8 mouse cellular contexts compared by ENCODE assay signal in genomic region chr11:32456356-32456755, GRCm38 (mm10). TPM values are rescaled to one million over a fixed set of nuclear protein-coding genes. Genes with fewer than 3 reads are reported as not detected.
DNase-seq lines count a peak whose midpoint lies in the region; ATAC-seq and TF ChIP-seq lines count a peak whose summit lies in the region.

No protein-coding gene starts in this region.

- TF ChIP-seq EP300 in heart, postnatal 0 days (IDR thresholded peaks at IDR 0.05; ENCODE audit: low read depth): no peak

- H3K9me3 ChIP-seq in heart, embryonic 12.5 days (replicated peaks): no peaks in the 10 kb centered on the region
- H3K9me3 ChIP-seq in heart, postnatal 0 days (replicated peaks; ENCODE audit: control insufficient read depth, low read length): no peaks in the 10 kb centered on the region
- H3K9me3 ChIP-seq in midbrain, embryonic 12.5 days: no peaks in the 10 kb centered on the region

- 0 out of 2 replicates have a peak overlapping the region, but pooled peaks have one; percentile 90 for H3K27ac ChIP-seq in heart, embryonic 12.5 days (ENCODE audit: poor library complexity, severe bottlenecking)
- peak overlapping the region; percentile 94; the same call in 1 of the 2 replicates for H3K27ac ChIP-seq in heart, postnatal 0 days (ENCODE audit: low read depth)
- no peak overlapping the region for H3K27ac ChIP-seq in midbrain, embryonic 12.5 days (replicated peaks)

- intact Hi-C loops in heart, postnatal 25 days (cut with DNase I): loop anchor here (5.0 kb wide), 2 partner anchors 36 to 76 kb away; partner anchors contain the start of genes Efcab9 and Stk10
- intact Hi-C loops in gastrocnemius, postnatal 36 days (cut with DNase I): no loop called here

- no peak for ATAC-seq in heart, embryonic 12.5 days (ENCODE audit: insufficient number of reproducible peaks, low FRiP score)
- ATAC-seq in heart, postnatal 0 days (ENCODE audit: insufficient read depth, low read depth): no peak
- ATAC-seq in midbrain, embryonic 12.5 days (ENCODE audit: low FRiP score, low read depth): no peak

- H3K9ac ChIP-seq in heart, embryonic 12.5 days: peak overlapping the region; percentile 96
- H3K9ac ChIP-seq in heart, postnatal 0 days (replicated peaks; ENCODE audit: low read depth, low read length): peak overlapping the region; percentile 77
- H3K9ac ChIP-seq in midbrain, embryonic 12.5 days (replicated peaks): peak overlapping the region; percentile 95

- WGBS in heart, embryonic 12.5 days: 14% methylated on average over 6 of the region's 6 CpGs
- 13% methylated on average over 6 of the region's 6 CpGs for WGBS in heart, postnatal 0 days
- 10% methylated on average over 6 of the region's 6 CpGs for WGBS in midbrain, embryonic 12.5 days

- H3K4me3 ChIP-seq in heart, embryonic 12.5 days: peak overlapping the region; percentile 96
- H3K4me3 ChIP-seq in heart, postnatal 0 days (ENCODE audit: low read depth, low read length): peak overlapping the region; percentile 69
- peak overlapping the region; percentile 96 for H3K4me3 ChIP-seq in midbrain, embryonic 12.5 days

- H3K36me3 ChIP-seq in heart, embryonic 12.5 days: no peaks in the 10 kb centered on the region
- H3K36me3 ChIP-seq in heart, postnatal 0 days (replicated peaks; ENCODE audit: control insufficient read depth, insufficient read depth, low read length): no peaks in the 10 kb centered on the region
- no peaks in the 10 kb centered on the region for H3K36me3 ChIP-seq in midbrain, embryonic 12.5 days

- H3K4me1 ChIP-seq in heart, embryonic 12.5 days (replicated peaks): peaks cover 11% of the 10 kb centered on the region
- peaks cover 9% of the 10 kb centered on the region for H3K4me1 ChIP-seq in heart, postnatal 0 days (ENCODE audit: control insufficient read depth, insufficient read depth)
- peaks cover 20% of the 10 kb centered on the region for H3K4me1 ChIP-seq in midbrain, embryonic 12.5 days

- peak overlapping the region; percentile 95 for H3K4me2 ChIP-seq in heart, embryonic 12.5 days
- H3K4me2 ChIP-seq in heart, postnatal 0 days (ENCODE audit: low read depth, low read length): peak overlapping the region; percentile 98
- peak overlapping the region; percentile 88 for H3K4me2 ChIP-seq in midbrain, embryonic 12.5 days (replicated peaks)

- H3K27me3 ChIP-seq in heart, embryonic 12.5 days (replicated peaks): no peaks in the 10 kb centered on the region
- no peaks in the 10 kb centered on the region for H3K27me3 ChIP-seq in heart, postnatal 0 days (ENCODE audit: control insufficient read depth, insufficient read depth, low read length)
- no peaks in the 10 kb centered on the region for H3K27me3 ChIP-seq in midbrain, embryonic 12.5 days

- no peak for TF ChIP-seq CTCF in heart, postnatal 0 days (IDR thresholded peaks at IDR 0.05; ENCODE audit: low read depth)

- DNase-seq in heart, postnatal 25 days (ENCODE audit: low spot score): no peak
- DNase-seq in NIH3T3 (ENCODE audit: low read depth): peak; percentile 7
- DNase-seq in heart, postnatal 0 days (ENCODE audit: low spot score): no peak
- DNase-seq in ovary, postnatal 10 days (ENCODE audit: low spot score): no peak
- DNase-seq in gastrocnemius, postnatal 36 days: no peak
- no peak for DNase-seq in adrenal gland, adult (ENCODE audit: inconsistent age in 2 of 2, low spot score in 1 of 2)

RNA-seq across cellular contexts. Expression of gene Ubtd2, which starts 1.2 kb away (rescaled TPM):
- polyA plus RNA-seq in heart, embryonic 12.5 days (2016; fragmentation: Nextera tagmentation; extraction: Ambion mirVana): 34.8 and 37.0 TPM in 2 replicates
- total RNA-seq in heart, postnatal 25 days (2021): 1 to 10 TPM; 6.3 to 8.9 TPM
- 22.1 and 25.0 TPM in 2 replicates for total RNA-seq in heart, postnatal 0 days (2014; rRNA removed; ENCODE audit: low replicate concordance)
- polyA plus RNA-seq in heart, postnatal 0 days (2015; fragmentation: Nextera tagmentation; extraction: Ambion mirVana): 11.5 and 11.6 TPM in 2 replicates
- polyA plus RNA-seq in midbrain, embryonic 12.5 days (2016; fragmentation: Nextera tagmentation; extraction: Ambion mirVana): 66.3 and 67.2 TPM in 2 replicates
- 10 to 100 TPM in 1 of 2 experiments, 1 to 10 TPM in 1; 9.0 to 11.2 TPM for total RNA-seq in gastrocnemius, postnatal 36 days (2021)
